Mouse (Mus musculus): ENCODE measurements at regions not wholly inside any gene's neighbourhood (a gene's known extent, or its start where the extent isn't known, plus 50 kb on each side); places are given as distances from the start of the nearest gene placed in this dataset.

- no peak for DNase-seq (ENCODE audit: low spot score in 2 of 2)
These were observed 258.5 kb downstream of the Ankrd50 start for GRCm38 (mm10) chr3:38226147-38226546.

- DNase-seq (ENCODE audit: low spot score in 2 of 2) = no peak
These were observed 262.8 kb downstream of the Ankrd50 start for GRCm38 (mm10) chr3:38221834-38222215.

GRCm38 (mm10) chr3:38220934-38221833, 263.5 kb downstream of the Ankrd50 start:
- DNase-seq (ENCODE audit: low spot score in 2 of 2) = peak; percentile 53 to 66

GRCm38 (mm10) chr3:38209081-38209480, 275.6 kb downstream of the Ankrd50 start:
- DNase-seq (ENCODE audit: low spot score in 2 of 2) = no peak

GRCm38 (mm10) chr3:38207867-38208266, 276.8 kb downstream of the Ankrd50 start:
- no peak for DNase-seq (ENCODE audit: low spot score in 2 of 2)

- DNase-seq (ENCODE audit: low spot score in 2 of 2) = peak; percentile 64 to 75
These were observed 282.6 kb downstream of the Ankrd50 start for GRCm38 (mm10) chr3:38201861-38202656.

- no peak for DNase-seq (ENCODE audit: low spot score in 2 of 2)
These were observed 290.6 kb downstream of the Ankrd50 start for GRCm38 (mm10) chr3:38194001-38194400.

- DNase-seq (ENCODE audit: low spot score in 2 of 2) = no peak
These were observed 297.2 kb downstream of the Ankrd50 start for GRCm38 (mm10) chr3:38187406-38187896.

- DNase-seq (ENCODE audit: low spot score in 2 of 2) = no peak
These were observed 298.1 kb downstream of the Ankrd50 start for GRCm38 (mm10) chr3:38186503-38186902.

- no peak for DNase-seq (ENCODE audit: low spot score in 2 of 2)
These were observed 306.3 kb downstream of the Ankrd50 start for GRCm38 (mm10) chr3:38178295-38178694.

- no peak for DNase-seq (ENCODE audit: low spot score in 2 of 2)
These were observed 308.7 kb downstream of the Ankrd50 start for GRCm38 (mm10) chr3:38175946-38176345.

GRCm38 (mm10) chr3:38174735-38175280, 309.8 kb downstream of the Ankrd50 start:
- DNase-seq (ENCODE audit: low spot score in 2 of 2) = no peak

GRCm38 (mm10) chr3:38152408-38152807, 332.2 kb downstream of the Ankrd50 start:
- no peak for DNase-seq (ENCODE audit: low spot score in 2 of 2)

GRCm38 (mm10) chr3:38151821-38152220, 332.8 kb downstream of the Ankrd50 start:
- DNase-seq (ENCODE audit: low spot score in 2 of 2) = no peak

- DNase-seq (ENCODE audit: low spot score in 2 of 2) = no peak
These were observed 338.0 kb downstream of the Ankrd50 start for GRCm38 (mm10) chr3:38146663-38147062.

GRCm38 (mm10) chr3:38145444-38145843, 339.2 kb downstream of the Ankrd50 start:
- DNase-seq (ENCODE audit: low spot score in 2 of 2) = no peak

- DNase-seq (ENCODE audit: low spot score in 2 of 2) = no peak
These were observed 340.0 kb downstream of the Ankrd50 start for GRCm38 (mm10) chr3:38144650-38145049.

GRCm38 (mm10) chr3:38143147-38143883, 341.3 kb downstream of the Ankrd50 start:
- peak; percentile 76 to 79 for DNase-seq (ENCODE audit: low spot score in 2 of 2)

- DNase-seq (ENCODE audit: low spot score in 2 of 2) = no peak
These were observed 345.3 kb downstream of the Ankrd50 start for GRCm38 (mm10) chr3:38139387-38139786.

- no peak for DNase-seq (ENCODE audit: low spot score in 2 of 2)
These were observed 346.6 kb downstream of the Ankrd50 start for GRCm38 (mm10) chr3:38138014-38138413.

- peak in 1 of 2 experiments; percentile 23 for DNase-seq (ENCODE audit: low spot score in 2 of 2)
These were observed 348.8 kb downstream of the Ankrd50 start for GRCm38 (mm10) chr3:38135808-38136214.
